Mouse (Mus musculus): ENCODE data around the gene Zxdc.

Zxdc gene

GRCm38 (mm10) chr6:90368976-90369724 lies at the start of gene Zxdc:
Gene Zxdc, plus strand, starts transcription at chr6:90369492.
- peak; percentile 99 for DNase-seq

GRCm38 (mm10) chr6:90320429-90320828 lies 48.9 kb upstream of the Zxdc start:
- DNase-seq, result no peak

GRCm38 (mm10) chr6:90321811-90322210 lies 47.5 kb upstream of the Zxdc start:
- no peak for DNase-seq

GRCm38 (mm10) chr6:90324026-90324425 lies 45.3 kb upstream of the Zxdc start:
- DNase-seq, result no peak

- DNase-seq, result no peak
These were observed 44.8 kb upstream of the Zxdc start for GRCm38 (mm10) chr6:90324463-90324862.

- DNase-seq, result no peak
These were observed 44.3 kb upstream of the Zxdc start, which contains the start of gene Chst13 for GRCm38 (mm10) chr6:90324991-90325390. Gene Chst13, minus strand, starts transcription at chr6:90325185.

- DNase-seq, result no peak
These were observed 41.6 kb upstream of the Zxdc start for GRCm38 (mm10) chr6:90327670-90328069.

- peak; percentile 68 for DNase-seq
These were observed 39.3 kb upstream of the Zxdc start for GRCm38 (mm10) chr6:90329953-90330352.

GRCm38 (mm10) chr6:90332561-90333425 lies 36.5 kb upstream of the Zxdc start, which contains the start of gene Uroc1:
Gene Uroc1, plus strand, starts transcription at chr6:90333284.
- DNase-seq, result no peak

- no peak for DNase-seq
These were observed 35.0 kb upstream of the Zxdc start for GRCm38 (mm10) chr6:90334244-90334643.

GRCm38 (mm10) chr6:90342343-90342742 lies 26.9 kb upstream of the Zxdc start:
- DNase-seq, result peak; percentile 24

- DNase-seq, result no peak
These were observed 22.1 kb upstream of the Zxdc start for GRCm38 (mm10) chr6:90347183-90347582.

GRCm38 (mm10) chr6:90348500-90348899 lies 20.8 kb upstream of the Zxdc start:
- DNase-seq, result no peak

GRCm38 (mm10) chr6:90350011-90350410 lies 19.3 kb upstream of the Zxdc start:
- DNase-seq, result no peak

GRCm38 (mm10) chr6:90358142-90358541 lies 11.2 kb upstream of the Zxdc start:
- no peak for DNase-seq

GRCm38 (mm10) chr6:90359445-90359844 lies 9.8 kb upstream of the Zxdc start:
- no peak for DNase-seq

GRCm38 (mm10) chr6:90360024-90360781 lies 9.1 kb upstream of the Zxdc start:
- peak; percentile 15 for DNase-seq

GRCm38 (mm10) chr6:90360922-90361614 lies 8.2 kb upstream of the Zxdc start:
- DNase-seq, result no peak

- DNase-seq, result no peak
These were observed 6.0 kb upstream of the Zxdc start for GRCm38 (mm10) chr6:90363301-90363700.

- DNase-seq, result peak; percentile 43
These were observed 647 bp downstream of the Zxdc start for GRCm38 (mm10) chr6:90369725-90370553.

GRCm38 (mm10) chr6:90374647-90375046 lies 5.4 kb downstream of the Zxdc start:
- DNase-seq, result no peak

GRCm38 (mm10) chr6:90377708-90378107 lies 8.4 kb downstream of the Zxdc start:
- DNase-seq, result no peak
